Mouse (Mus musculus) liver, embryonic 15.5 days (tissue): ENCODE results near the gene Ppil4. TPM values are rescaled to one million over a fixed set of nuclear protein-coding genes. Genes with fewer than 3 reads are reported as not detected.

Experiments
- ATAC-seq: fragments of 200-750 bp; cut with Nextera tagmentation; 2 replicates; pipeline ENCODE4 v1.8.0; 2017; ENCODE audit warnings: moderate number of reproducible peaks, mild to moderate bottlenecking, moderate library complexity; ENCODE audit not compliant: insufficient read depth
- H3K27ac ChIP-seq: fragments of 300-500 bp; sonication (generic); replicated peaks from 2 replicates; pipeline ENCODE4 v1.5.1; 2015; ENCODE audit warnings: mild to moderate bottlenecking, inconsistent platforms
- H3K27me3 ChIP-seq: fragments of 300-500 bp; sonication (generic); 2 replicates; pipeline ENCODE4 v1.6.1; 2015; ENCODE audit warnings: mild to moderate bottlenecking, inconsistent platforms
- H3K36me3 ChIP-seq: fragments of 300-500 bp; sonication (generic); replicated peaks from 2 replicates; pipeline ENCODE4 v1.6.1; 2015; ENCODE audit warnings: moderate library complexity, mild to moderate bottlenecking, inconsistent platforms
- H3K4me1 ChIP-seq: fragments of 300-500 bp; sonication (generic); replicated peaks from 2 replicates; pipeline ENCODE4 v1.6.1; 2015; ENCODE audit warnings: inconsistent platforms
- H3K4me2 ChIP-seq: fragments of 300-500 bp; sonication (generic); 2 replicates; pipeline ENCODE4 v1.6.1; 2015; ENCODE audit warnings: moderate library complexity, mild to moderate bottlenecking, inconsistent platforms
- H3K4me3 ChIP-seq: fragments of 300-500 bp; sonication (generic); replicated peaks from 2 replicates; pipeline ENCODE4 v1.5.1; 2015; ENCODE audit warnings: mild to moderate bottlenecking, inconsistent platforms
- H3K9ac ChIP-seq: fragments of 300-500 bp; sonication (generic); 2 replicates; pipeline ENCODE4 v1.6.1; 2015; ENCODE audit warnings: moderate library complexity, mild to moderate bottlenecking, inconsistent platforms
- H3K9me3 ChIP-seq: fragments of 300-500 bp; sonication (generic); replicated peaks from 2 replicates; pipeline ENCODE4 v1.6.1; 2016; ENCODE audit warnings: inconsistent platforms
- WGBS: fragments of 180-500 bp; shearing (Covaris S2); methylation state at CpG from one replicate; pipeline ENCODE4 v1.1.7; 2015; ENCODE audit warnings: mixed read lengths; ENCODE audit not compliant: insufficient replicate concordance; 5-methylcytosine and 5-hydroxymethylcytosine counted together
- polyA plus RNA-seq: library from polyadenylated mRNA; unstranded; fragments of >200 nt; fragmentation: Nextera tagmentation; extraction: Ambion mirVana; gene quantifications from 2 replicates; pipeline ENCODE4 v1.2.1, GENCODE M21; 2015

The Ppil4 gene
- polyA plus RNA-seq, 1 experiment from 2014 or later, result 21.9 TPM

DNA sequence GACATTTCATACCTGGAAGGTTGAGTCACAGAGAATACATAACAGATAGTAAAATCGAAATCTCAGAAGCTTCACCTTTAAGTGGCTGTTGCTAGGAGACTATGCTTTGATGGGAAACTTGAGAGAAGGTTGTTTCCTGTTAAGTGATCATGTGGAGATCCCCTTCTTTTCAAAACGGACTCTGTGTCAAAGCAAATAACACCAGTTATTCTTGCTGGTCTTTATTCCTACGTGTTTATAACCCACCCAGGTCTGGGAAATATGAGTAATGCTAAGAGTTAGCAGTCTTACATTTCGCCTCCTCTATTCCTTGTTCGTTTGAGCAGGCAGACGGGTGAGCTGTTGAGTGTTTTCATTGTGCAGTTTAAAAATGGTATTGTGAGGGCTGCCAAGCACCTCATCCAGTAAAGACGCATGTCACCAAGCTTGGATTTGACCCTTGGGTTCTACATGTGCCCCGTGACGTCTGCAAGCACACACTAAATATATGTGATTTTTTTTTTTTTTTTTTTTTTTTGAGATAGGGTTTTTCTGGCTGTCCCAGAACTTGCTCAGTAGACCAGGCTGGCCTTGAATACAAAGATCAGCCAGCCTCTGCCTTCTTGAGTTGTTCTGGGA lies 32.1 kb downstream of the Ppil4 start:
- no peak overlapping the region for H3K4me3 ChIP-seq
- 78% methylated on average over 9 of the region's 9 CpGs for WGBS
- H3K9me3 ChIP-seq, result no peaks in the 10 kb centered on the region
- H3K27me3 ChIP-seq, result no peaks in the 10 kb centered on the region
- H3K36me3 ChIP-seq, result peaks cover 41% of the 10 kb centered on the region
- no peak overlapping the region for H3K9ac ChIP-seq
- no peak overlapping the region for H3K27ac ChIP-seq
- H3K4me2 ChIP-seq, result no peak overlapping the region
- ATAC-seq, result no peak
- H3K4me1 ChIP-seq, result no peaks in the 10 kb centered on the region

DNA sequence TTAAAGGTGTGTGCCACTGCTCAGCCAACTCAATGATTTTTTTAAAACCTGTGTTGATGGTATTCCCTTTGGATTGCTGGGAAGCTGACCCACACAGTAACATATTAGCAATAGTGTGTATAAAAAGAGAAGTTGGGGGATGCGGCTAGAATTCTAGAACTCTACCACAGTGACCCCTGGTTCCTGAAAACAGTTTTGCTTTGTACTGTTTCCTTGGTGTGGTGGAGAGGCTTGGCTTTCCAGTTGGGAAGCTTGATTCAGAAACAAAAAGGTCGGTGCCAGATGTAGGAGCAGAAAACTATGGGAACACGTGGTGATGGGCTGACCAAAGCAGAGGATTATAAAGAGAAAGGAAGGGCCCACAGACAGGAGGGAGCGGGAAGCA lies 32.6 kb downstream of the Ppil4 start:
- no peak for ATAC-seq
- Histone ChIP-seq H3K36me3 (peaks cover 38% of the 10 kb centered on the region), H3K4me1 (no peaks in the 10 kb centered on the region), H3K9me3 (no peaks in the 10 kb centered on the region), H3K27ac (no peak overlapping the region), H3K9ac (no peak overlapping the region), H3K4me3 (no peak overlapping the region), H3K27me3 (no peaks in the 10 kb centered on the region), H3K4me2 (no peak overlapping the region)
- WGBS, result 88% methylated on average over 4 of the region's 4 CpGs

DNA sequence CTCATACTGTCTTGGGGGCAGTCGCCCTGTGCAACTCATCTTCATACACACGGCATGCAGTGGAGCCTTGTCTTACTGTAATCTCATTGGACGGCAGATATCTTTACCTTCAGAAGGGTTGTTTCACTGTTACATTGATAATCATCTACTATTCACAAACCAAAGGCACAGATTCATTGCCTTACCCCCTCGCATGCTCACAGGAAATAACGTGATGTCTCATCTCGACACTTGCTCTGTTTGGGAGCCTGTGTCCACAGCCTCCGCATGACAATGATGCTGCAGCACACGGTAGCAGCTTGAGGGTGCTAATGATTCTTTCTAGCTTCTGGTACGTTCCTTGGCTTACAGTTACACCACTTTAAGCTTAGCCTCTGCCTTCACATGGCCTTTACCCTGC lies 33.4 kb downstream of the Ppil4 start:
- ATAC-seq, result no peak
- Histone ChIP-seq H3K27me3 (no peaks in the 10 kb centered on the region), H3K4me2 (no peak overlapping the region), H3K9ac (no peak overlapping the region), H3K4me1 (no peaks in the 10 kb centered on the region), H3K36me3 (peaks cover 29% of the 10 kb centered on the region), H3K4me3 (no peak overlapping the region), H3K9me3 (no peaks in the 10 kb centered on the region), H3K27ac (no peak overlapping the region)
- WGBS, result 76% methylated on average over 9 of the region's 9 CpGs

DNA sequence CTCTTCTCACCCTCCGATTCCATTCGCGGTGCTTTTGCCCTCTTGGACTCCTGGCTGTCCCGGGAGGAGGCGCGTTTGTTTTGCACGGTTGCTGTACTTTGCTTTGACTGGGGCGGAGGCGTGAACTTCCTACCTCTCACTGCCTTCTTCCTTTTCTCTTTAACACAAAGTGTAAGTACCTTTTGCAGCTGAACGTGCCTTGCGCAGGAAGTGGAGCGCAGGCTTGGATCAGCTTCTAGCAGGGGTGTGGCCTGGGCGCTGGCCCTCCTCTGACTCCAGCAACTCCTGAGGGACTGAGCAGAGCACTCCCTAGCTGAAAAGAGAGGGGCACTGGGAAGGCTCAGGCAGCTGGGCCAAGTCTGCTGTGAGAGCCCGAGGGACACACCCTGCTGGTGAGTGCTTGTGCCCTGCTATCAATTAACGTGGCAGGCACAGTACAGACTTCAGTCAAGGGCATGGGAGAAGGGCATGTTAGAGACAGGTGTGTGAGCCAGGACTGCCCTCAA lies 39.5 kb downstream of the Ppil4 start, which contains the start of gene Zc3h12d:
Gene Zc3h12d, plus strand, starts transcription at position 300 of the 506 bp plus-strand sequence.
- H3K9ac ChIP-seq, result 0 out of 2 replicates have a peak within 1 kb of the TSS, but pooled peaks have one; percentile 3
- WGBS, result 4% methylated on average over 15 of the region's 15 CpGs

DNA sequence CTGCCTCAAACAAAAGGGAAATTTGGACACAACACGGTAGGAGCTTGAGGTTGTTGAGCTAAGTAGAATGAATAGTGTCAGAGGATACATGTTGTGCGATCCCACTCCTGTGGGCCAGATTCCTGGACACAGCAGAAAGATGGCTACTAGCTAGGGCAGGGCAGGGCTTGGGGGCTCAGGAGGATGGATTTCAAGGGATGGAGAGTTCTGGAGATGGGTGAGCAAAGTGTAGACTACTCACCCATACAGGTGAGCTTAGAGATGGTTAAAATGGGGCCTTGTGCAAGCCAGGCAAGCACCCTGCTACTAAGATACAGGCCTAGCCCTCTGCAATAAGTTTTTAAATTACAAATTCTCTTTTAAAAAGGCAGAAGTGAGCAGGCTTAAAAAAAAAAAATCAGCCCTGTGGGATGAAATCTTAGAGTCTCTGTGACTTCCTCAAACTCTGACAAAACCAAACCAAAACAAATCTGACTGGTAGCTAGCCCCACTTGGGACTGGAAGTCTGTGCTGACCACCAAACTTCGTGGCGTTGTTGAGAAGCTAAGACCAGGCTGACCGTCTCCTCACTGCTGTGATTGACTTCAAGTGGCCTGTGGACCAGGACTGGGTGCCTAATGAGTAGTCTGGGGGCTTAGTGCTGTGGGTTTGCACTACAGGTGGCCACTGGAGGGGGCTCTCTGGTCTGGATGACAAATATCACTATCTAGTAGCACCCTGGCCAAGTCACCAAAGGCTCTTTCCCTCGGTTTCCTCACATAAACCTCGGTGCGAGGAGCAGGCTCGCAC lies 40.9 kb downstream of the Ppil4 start:
- Histone ChIP-seq H3K4me2 (no peak overlapping the region; the same call in 1 of the 2 replicates), H3K36me3 (no peaks in the 10 kb centered on the region), H3K4me3 (no peak overlapping the region), H3K9me3 (no peaks in the 10 kb centered on the region), H3K9ac (no peak overlapping the region), H3K27me3 (no peaks in the 10 kb centered on the region), H3K27ac (peak overlapping the region; percentile 45; the same call in 1 of the 2 replicates), H3K4me1 (peaks cover 12% of the 10 kb centered on the region)
- ATAC-seq, result no peak
- 53% methylated on average over 9 of the region's 9 CpGs for WGBS

More for the DNA sequence above, 39.5 kb downstream of the Ppil4 start, which contains the start of gene Zc3h12d:
- Histone ChIP-seq H3K4me3 (peak within 1 kb of the TSS; percentile 24), H3K4me1 (peaks cover 12% of the 10 kb centered on the region), H3K9me3 (no peaks in the 10 kb centered on the region), H3K4me2 (peak within 1 kb of the TSS; percentile 55), H3K27me3 (no peaks in the 10 kb centered on the region), H3K36me3 (no peaks in the 10 kb centered on the region), H3K27ac (peak within 1 kb of the TSS; percentile 64)
- ATAC-seq, result peak; percentile 53

DNA sequence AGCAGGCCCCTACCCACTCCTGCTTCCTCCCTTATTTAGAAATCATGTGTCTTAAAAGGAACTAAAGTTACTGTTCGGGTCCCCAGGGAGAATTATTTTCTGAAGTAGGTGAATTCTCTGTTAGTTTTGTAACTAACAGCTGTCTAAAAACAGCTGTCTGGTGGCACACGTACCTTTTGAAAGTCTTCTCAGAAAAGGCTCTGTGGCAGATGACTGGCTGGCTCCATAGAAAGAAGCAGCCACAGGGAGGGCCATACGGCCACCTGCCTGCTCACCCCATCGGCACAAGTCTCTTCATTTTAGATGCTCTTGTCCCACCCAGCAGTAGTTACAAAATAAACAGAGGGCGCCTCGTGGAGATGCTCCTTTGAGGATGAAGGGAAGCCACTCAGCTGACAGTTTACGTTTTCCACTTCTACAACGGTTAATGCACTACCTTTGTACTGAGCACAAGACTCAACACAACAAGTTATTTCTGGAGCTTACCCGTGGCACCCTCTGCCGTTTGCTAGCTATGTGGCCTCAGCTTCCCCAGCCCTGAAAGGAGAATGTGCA lies 42.1 kb downstream of the Ppil4 start:
- 61% methylated on average over 10 of the region's 10 CpGs for WGBS
- H3K4me1 ChIP-seq, result peaks cover 12% of the 10 kb centered on the region
- H3K4me2 ChIP-seq, result no peak overlapping the region
- H3K9ac ChIP-seq, result no peak overlapping the region
- H3K27ac ChIP-seq, result 0 out of 2 replicates have a peak overlapping the region, but pooled peaks have one; percentile 45
- ATAC-seq, result no peak
- no peaks in the 10 kb centered on the region for H3K9me3 ChIP-seq
- H3K27me3 ChIP-seq, result no peaks in the 10 kb centered on the region
- no peak overlapping the region for H3K4me3 ChIP-seq
- H3K36me3 ChIP-seq, result no peaks in the 10 kb centered on the region

DNA sequence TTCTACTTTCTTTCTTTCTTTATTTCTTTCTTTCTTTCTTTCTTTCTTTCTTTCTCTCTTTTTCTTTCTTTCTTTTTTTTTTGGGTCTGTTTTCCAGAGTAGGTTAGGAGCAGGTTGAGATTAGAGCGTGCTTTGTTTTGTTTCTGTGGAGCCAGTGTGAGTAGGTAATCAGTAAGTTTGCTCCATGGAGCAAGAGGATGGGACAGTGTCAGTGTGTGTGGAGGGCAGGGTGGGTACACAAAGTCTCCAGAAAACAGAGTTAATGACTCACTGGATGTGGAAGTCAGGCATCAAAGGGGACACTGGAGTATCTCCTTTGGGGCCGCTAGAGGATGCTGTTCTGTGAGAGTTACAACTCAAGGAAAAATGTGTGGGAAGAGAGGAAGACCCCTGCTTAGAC lies 44.2 kb downstream of the Ppil4 start:
- no peak overlapping the region for H3K4me3 ChIP-seq
- no peaks in the 10 kb centered on the region for H3K9me3 ChIP-seq
- WGBS, result 46% methylated on average over 2 of the region's 2 CpGs
- no peak overlapping the region for H3K9ac ChIP-seq
- no peaks in the 10 kb centered on the region; the same call in 1 of the 2 replicates for H3K27me3 ChIP-seq
- H3K36me3 ChIP-seq, result no peaks in the 10 kb centered on the region
- H3K4me2 ChIP-seq, result no peak overlapping the region
- no peak overlapping the region for H3K27ac ChIP-seq
- peaks cover 19% of the 10 kb centered on the region for H3K4me1 ChIP-seq
- no peak for ATAC-seq

DNA sequence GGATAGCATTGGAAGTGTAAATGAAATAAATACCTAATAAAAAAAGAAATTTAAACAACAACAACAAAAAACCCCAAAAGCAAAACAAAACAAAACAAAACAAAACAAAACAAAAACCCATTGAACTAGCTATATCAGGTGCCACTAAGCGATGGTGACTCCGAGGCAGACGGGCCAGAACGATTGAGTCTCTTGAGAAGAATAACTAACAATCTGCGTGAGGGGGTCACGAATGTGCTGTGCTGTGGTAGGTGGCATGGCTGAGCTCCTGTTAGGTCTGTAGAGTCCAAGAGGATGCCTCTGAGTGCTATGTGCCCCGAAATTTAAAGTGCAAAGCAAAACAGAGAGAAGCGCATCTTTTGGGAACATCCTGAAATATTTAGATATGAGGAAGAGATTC lies 44.8 kb downstream of the Ppil4 start:
- Histone ChIP-seq H3K9me3 (no peaks in the 10 kb centered on the region), H3K4me1 (peaks cover 18% of the 10 kb centered on the region), H3K36me3 (no peaks in the 10 kb centered on the region), H3K9ac (no peak overlapping the region), H3K4me2 (no peak overlapping the region), H3K27ac (no peak overlapping the region), H3K4me3 (no peak overlapping the region), H3K27me3 (no peaks in the 10 kb centered on the region; the same call in 1 of the 2 replicates)
- no peak for ATAC-seq
- WGBS, result 72% methylated on average over 8 of the region's 8 CpGs

DNA sequence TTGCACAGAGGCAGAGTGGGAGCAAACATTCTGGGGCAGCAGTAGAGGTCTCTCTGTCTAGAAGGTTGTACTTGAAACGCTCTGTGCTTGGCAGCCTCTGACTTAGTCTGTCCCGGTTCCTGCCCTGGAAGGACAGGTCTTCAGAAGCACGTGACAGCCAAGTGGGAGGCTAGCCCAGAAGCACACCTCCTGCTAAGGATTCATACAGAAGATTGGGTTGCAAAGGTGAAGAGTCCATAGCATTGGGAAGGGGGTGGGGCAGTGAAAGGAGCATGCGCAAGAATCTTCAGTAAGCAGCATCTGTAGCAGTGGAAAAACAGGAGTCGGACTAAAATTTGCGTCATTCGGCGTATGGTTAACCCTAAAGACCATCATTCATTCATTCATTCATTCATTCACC lies 45.3 kb downstream of the Ppil4 start:
- WGBS, result 68% methylated on average over 8 of the region's 8 CpGs
- ATAC-seq, result no peak
- Histone ChIP-seq H3K36me3 (no peaks in the 10 kb centered on the region), H3K4me1 (peaks cover 16% of the 10 kb centered on the region), H3K4me3 (no peak overlapping the region), H3K4me2 (no peak overlapping the region), H3K27ac (no peak overlapping the region), H3K9me3 (no peaks in the 10 kb centered on the region), H3K9ac (no peak overlapping the region), H3K27me3 (no peaks in the 10 kb centered on the region; the same call in 1 of the 2 replicates)

DNA sequence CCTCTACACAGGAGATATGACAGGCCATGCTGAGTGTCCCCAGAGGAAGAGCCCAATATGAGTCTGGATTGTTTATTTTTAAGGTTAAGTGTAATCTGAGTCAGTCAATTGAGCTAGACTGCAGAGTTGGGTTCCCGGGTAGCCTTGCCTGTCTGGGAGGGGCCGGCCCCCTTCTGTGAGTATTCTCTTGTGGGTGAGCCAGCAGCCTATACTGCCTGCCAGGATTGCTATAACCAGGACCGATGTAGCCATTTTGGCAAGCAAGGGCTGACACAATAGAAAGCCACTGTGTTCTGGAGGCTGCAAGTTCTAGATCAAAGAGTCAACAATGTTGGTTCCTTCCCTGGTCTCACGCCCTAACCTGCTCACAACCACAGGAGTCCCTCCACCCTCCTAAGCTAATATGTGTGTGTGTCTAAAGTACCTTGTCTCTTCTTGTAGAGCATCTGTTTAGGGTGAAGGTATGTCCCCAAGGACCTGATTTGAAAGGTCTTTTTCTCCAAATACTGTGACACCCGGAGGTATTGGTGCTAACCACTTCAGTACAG lies 46.3 kb downstream of the Ppil4 start:
- no peak overlapping the region for H3K9ac ChIP-seq
- no peak for ATAC-seq
- H3K4me1 ChIP-seq, result peaks cover 16% of the 10 kb centered on the region
- H3K36me3 ChIP-seq, result no peaks in the 10 kb centered on the region
- no peaks in the 10 kb centered on the region; the same call in 1 of the 2 replicates for H3K27me3 ChIP-seq
- 64% methylated on average over 5 of the region's 5 CpGs for WGBS
- no peak overlapping the region for H3K27ac ChIP-seq
- H3K4me3 ChIP-seq, result no peak overlapping the region
- H3K4me2 ChIP-seq, result no peak overlapping the region
- no peaks in the 10 kb centered on the region for H3K9me3 ChIP-seq
